Mouse (Mus musculus) left cerebral cortex, postnatal 10 days (tissue): Measurements from ENCODE around the gene Sox5. TPM values are rescaled to one million over a fixed set of nuclear protein-coding genes. Genes with fewer than 3 reads are reported as not detected.

Experiments
- DNase-seq, 2 experiments: peaks; one replicate each; pipeline ENCODE4 v3.0.0; 2021 to 2022; ENCODE audit warnings: low spot score in 2 of 2, mixed read lengths in 1 of 2; ENCODE audit errors: extremely low spot score in 1 of 2
- intact Hi-C: fragments of 180-260 bp; cut with DNase I; formaldehyde crosslinking; loops from one replicate; pipeline ENCODE4 v1.15.1; 2025
- total RNA-seq, 2 experiments: library from RNA; stranded (reverse); gene quantifications; 2 replicates each; pipeline ENCODE4 v1.2.3; 2021

Gene Sox5
- total RNA-seq, 2 experiments from 2014 or later = 77.5 to 78.6 TPM

DNA sequence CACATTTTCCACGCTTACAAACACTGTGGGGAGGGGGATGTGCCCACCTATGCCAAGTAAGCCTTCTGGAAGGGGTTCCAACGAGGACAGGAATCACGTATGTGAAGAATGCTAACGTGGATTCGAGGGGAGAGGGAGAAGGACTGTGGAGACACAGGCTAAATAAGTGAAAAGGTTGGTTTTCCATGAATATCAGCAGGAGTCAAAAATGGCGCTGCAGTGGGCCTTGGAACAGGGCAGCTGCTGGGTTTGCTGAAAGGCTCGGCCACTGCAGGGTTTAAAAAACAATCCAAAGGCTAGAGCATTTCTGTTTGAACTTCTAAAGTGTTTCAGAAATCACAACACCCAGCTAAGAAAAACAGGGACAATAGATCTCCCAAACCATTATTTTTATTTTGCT, 308.3 kb downstream of the Sox5 start:
- DNase-seq = no peak
- intact Hi-C loops = no loop called here

DNA sequence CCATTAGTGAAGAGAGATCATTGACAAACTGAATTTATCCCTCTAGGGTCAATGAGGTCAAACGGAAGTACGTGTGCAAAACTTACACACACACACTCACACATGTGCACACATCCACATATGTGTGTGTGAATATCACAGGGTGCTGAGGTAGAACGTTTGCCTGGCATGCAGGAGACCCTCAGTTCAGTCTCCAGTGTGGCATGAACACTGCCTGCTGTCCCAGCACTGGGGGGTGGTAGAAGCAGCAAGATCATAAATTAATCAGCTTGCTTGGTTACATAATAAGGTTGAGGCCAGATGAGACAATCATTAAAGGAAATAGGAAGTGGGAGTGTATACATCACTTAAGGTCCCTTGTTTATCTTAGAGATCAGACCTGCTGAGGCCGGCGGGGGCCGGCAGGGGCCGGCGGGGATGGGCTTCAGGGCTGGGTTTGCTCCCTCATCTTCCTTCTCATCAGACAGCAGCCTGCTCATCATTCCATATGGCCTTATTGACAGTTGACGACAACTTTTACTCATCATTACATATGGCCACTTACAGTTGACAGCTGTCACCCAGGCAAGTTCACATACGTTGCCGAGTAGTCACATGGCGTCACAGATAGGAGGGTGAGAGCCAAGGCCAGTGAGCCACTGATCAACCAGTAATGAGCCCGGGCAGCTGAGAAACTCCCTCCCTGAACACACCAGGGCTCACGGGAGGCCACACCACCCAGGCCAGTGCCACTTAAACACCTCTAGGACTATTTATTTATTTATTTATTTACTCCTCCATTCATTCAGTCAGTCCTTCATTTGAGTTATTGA, 309.5 kb downstream of the Sox5 start:
- intact Hi-C loops = no loop called here
- DNase-seq = no peak

DNA sequence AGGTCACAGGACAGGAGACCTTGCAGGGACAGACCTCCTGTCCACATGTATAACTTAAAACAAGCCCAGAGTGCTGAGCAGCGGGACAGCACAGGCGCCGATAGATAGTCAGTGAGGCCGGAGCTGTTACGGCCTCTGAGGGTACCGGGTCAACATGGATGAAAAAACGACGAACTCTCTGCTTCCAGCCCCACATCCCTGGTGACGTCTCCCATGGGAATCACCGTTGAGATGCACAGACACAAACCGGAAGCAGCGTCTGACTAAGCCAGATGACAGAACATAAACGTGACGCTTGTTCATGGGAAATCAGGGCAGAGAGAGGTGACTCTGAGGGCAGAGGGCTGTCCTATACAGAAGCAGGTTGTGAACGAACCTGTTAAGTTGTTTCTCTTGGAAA, 315.1 kb downstream of the Sox5 start:
- no peak for DNase-seq
- intact Hi-C loops = no loop called here

DNA sequence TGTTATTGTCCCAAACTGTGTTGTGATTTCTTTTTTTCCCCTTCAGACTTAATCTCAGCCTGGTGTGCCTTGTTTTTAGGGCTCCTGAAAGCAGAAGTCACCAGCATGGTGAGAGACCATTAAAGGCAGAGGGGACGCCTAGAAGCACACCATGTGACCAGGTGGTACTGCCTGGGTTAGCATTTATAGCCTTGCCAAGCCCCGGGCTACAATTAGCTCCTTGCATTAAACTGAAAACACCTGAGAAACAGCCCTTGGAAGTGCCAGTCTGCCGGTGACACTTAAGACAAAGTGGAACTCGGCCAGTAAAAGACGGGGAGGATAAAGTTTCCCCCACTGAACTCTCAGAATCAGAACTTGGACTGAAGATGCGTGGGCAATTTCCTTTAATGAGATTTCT, 318.1 kb downstream of the Sox5 start:
- intact Hi-C loops = no loop called here
- DNase-seq = no peak

DNA sequence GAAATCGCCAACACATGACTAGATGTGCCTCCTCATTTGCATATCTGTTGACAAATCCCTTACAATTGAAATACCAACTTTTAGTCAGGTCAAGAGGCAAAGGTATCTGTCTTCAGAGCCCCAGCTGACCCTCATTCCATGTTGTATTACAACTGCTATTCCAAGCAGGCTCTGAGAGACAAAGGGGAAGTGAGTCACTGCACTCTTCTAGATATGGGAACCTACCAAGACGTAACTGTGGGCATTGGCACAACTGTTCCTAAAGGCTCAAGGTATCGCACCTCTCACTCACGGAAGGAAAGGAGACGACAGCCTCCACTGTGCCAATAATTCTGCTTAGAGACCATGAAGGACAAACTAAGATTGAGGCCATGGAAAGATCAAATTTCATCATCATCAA, 318.5 kb downstream of the Sox5 start:
- no peak for DNase-seq
- intact Hi-C loops = no loop called here

DNA sequence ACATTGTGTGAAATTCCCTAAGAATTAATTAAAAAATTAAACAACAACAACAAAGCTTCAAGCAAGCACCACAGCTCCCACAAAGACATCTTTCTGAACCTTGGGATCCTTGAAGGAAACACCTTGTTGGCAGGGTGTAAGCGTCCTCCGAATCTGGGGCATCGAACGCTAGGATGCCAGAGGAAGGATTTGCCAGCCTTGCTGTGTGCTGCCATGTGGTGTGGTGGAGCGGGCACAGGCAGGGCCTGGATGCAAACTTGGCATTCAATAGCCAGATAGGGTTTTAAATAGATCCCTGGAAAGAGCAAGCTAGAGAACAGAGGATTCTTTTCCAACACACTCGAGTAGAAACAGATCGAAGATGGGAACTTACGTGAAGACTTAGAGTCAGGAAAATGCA, 322.3 kb downstream of the Sox5 start:
- intact Hi-C loops = no loop called here
- DNase-seq = no peak

DNA sequence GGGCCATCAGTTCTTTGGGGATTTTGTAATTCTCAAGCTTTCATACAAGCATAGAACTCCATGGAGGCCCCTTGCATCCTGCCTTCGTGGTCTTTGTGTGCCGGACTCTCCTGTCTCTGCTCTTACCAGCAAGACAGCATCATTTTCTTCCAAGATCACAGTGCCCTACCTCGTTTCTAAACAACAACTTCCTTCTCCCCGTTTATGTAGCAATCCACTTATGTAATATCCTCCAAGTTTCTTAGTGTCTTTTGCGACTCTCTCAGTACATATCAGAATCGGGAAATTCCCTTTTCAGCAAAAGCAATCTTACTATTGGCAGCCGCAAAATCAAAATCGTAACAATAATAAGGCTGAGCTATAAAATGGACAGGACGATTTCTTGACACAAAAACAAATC, 324.3 kb downstream of the Sox5 start:
- no peak for DNase-seq
- intact Hi-C loops = no loop called here

DNA sequence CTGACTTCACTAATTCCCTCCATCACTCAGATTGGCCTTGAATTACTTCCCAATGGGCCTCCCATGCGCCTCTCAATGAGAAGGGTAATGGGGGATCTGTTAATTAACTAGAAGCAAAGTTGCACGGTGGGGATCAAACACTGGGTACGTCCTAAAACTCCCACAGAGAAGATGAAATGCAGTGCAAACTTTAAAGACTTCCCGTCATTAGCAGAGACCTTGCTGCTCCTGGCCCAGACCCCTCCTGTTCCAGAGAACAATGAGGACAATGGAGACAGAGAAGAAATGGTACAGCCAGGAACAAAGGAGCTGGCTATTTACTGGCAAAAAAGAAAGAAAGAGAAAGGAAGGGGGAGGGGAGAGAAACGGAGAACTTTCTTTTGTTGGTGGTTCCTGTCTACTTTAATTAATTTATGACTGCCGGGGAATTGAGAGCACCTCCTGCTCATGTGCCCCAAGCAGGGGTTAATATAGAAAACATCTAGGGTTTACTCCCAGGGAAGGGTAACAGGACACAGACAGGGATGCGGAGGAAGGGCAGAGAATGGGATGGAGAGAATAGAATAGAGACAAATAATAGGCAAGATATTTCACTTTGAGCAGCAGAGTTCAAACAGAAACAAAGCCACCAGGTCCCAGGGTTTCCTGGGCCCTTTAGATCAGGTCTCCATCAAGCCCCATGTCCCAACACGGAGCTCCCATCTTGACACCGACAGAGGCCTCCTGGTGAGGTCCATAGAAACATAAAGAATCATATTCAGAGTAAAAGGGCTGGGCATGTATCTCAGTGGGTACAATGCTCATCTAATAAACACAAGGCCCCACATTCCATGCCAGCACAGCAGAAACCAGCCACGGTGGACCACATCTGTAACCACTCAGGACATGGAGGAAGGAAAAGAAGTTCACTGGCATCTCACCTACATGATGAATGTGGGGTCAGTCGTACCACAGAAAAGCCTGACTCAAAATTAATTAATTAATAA, 327.2 kb downstream of the Sox5 start:
- intact Hi-C loops = no loop called here
- no peak for DNase-seq

DNA sequence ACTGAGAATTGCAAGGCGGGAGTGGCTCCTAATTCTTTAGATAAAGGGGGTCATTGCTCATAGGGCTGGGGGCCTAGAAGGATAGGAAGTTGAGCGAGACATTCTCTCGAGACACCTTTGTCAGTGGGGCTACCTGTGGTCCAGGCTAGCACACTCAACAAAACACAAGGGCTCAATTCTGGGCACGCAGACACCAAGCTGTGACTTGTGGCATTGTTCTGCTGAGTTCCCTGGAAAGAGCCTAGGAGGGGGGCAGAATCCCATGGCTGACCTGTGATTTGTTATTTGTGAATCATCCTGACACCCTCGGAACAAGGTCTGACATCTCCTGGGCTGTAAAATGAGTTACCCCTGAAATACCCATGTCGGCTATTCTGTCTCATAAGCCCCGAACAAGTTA, 328.2 kb downstream of the Sox5 start:
- intact Hi-C loops = no loop called here
- DNase-seq = no peak

DNA sequence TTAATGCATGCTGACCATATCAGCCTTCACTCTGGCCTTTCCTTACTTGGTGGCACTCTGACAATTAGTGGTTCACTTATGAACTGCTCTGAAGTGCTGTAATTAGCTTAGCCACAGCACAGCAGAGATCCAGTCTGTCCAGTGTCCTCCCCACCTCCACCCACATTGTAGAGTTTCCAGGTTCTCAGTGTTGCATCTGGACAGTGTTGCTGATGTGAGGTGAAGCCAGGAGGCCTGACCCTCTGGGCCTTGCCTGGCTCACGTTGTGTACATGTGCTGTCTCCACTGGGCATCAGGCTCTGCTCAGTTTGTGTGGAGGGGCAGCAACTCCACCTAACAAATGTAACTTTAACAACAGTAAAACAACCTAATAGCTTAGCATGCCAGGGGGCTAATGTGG, 328.6 kb downstream of the Sox5 start:
- intact Hi-C loops = no loop called here

DNA sequence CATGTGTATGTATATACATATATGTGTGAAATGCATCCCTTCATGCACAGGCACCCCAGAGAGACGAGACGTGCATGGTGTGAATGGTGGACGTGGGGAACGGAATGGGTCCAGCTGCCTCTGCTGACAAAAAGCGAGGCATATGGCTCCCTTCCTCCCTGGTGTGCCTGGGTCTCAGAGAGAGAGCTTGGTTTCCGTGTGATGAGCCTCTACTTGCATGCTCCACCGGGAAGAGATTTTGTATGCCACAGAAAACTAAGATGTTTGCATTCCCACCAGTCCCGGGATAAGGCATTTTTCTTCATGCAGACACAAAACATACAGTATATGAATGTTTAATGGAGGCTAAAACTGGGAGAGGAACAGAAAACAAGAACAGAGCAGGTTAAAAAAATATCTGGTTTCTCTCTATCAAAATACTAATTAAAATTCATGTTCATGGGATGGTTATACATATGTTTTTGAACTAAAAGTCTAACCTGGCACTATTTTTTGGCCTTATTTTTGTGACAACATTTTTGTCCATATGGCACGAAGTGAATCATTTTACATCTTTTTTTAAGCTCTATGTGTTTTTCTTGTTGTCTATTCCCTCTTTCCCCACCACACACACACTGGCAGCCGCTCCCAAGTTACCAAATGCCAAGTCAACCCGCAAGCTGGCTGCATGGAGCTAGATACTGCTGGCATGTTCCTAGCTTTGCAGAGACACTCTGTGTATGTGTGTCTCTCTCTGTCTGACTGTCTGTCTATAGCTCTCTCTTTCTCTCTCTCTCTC, 329.4 kb downstream of the Sox5 start:
- DNase-seq = peak; percentile 47 to 58
- intact Hi-C loops = no loop called here

More for the DNA sequence above, 328.6 kb downstream of the Sox5 start:
- DNase-seq = no peak

DNA sequence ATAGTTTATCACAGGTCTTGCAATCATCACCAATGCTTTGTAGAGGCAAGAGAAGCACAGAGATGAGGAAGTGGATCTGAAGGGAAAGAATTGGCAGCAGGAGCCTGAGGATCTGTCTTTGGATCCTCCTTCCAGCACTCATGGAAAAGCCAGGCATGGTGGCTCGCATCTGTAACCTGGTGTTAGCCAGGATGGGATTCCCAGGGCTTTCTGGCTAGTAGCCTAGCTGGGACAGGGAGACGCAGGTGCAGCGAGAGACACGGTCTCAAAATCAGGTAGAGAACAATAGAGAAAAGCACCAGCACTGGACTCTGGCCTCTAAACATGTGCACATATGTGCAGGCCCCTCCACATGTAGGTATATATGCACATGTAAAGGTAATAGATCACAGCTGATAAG, 330.1 kb downstream of the Sox5 start:
- DNase-seq = no peak
- intact Hi-C loops = no loop called here

DNA sequence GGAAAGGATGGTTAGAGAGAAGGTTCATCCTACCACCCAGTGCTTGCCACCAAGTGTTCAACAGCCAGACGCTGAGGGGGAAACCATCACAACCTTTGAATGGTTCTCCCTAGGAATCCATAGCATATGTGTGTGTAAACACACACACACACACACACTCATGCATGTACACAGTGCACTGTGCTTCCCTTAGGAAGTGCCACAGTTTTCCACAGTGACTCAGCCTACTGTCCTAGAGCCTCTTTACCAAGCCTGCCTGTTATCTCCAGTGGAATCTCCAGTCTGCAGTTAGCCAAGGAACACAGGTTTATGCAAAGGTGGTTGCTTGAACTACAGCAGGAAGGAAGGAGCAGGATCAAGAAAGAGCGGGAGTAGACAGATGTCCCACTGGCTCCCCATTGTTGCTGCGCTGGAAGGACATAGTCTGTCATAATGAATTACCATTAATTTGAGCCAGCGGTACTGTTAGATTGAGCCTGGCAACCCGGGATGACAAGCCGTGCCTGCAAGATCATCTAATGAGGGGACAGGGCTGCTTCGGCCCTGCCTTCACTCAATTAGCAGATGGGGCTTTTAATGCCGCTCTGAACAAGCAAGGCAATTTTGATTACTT, 335.9 kb downstream of the Sox5 start:
- no peak for DNase-seq
- intact Hi-C loops = no loop called here

DNA sequence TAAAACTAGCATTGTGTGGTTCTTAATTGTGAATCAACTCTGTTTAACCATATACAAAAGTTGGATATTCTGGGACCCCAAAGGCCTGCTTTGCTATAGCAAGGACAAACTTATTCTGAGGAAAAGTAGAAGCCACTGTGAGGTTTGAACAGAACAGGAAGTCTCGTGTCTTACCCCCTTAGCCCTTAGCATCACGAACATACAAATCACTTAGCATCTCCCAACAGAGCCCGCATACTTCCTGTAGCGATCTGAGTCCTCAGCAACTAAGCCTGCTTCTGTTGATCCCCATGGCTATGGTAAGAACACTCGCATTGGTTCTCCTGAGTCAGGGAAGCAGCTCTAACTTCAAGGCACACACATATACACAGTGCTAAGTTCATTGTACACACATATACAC, 337.4 kb downstream of the Sox5 start:
- no peak for DNase-seq
- intact Hi-C loops = no loop called here

DNA sequence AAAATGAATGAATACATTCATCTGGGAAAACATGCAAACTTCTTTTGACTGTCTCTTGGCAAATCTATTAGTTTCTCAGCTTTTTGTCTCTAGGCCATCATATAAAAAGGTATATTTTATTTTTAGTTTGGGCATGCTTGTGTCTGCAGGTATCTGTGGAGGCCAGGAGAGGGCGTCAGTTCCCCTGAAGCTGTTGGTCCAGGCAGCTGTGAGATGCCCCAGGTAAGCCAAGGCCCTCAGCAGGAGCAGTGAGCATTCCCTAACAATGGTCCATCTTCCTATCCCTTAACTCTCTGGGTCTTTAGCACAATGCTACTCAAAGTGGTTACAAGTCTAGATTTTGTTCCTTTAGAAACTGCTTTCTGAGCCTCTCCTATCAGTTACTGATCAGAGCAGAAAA, 338.1 kb downstream of the Sox5 start:
- intact Hi-C loops = no loop called here
- DNase-seq = no peak

DNA sequence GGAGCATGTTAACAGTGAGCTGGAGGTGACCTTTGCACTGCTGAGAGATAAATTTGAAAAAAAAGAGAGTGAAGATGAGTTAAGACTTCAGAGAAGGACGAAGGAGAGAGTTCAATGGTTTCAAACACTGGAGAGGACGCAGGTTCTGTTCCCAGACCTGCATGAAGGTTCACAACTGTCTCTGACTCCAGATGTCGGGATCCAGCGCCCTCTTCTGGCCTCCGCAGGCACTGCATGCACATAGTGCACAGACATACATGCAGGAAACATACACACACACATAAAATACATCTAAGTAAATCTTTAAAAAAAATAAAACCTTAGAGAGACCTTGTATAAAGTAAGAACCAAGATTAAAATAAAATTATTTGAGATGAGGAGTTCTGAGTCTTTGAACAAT, 352.5 kb downstream of the Sox5 start:
- no peak for DNase-seq
- intact Hi-C loops = no loop called here

DNA sequence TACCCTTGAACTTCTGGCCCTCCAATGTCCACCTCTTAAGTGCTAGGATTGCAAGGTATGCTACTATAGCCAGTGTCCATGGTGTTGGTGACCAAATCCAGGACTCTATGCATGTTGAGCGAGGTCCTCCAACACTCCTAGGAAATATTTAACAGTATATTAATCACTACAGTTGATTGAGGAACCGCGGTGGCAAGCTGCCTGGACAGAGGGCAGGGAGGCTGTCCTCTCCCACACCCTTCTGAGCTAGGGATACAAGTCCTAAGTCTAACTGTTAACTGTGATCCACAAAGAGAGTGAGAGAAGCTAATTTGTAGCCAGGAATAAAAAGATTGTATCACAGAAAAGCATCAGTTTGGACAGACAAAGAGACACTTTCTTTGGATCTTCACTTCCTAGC, 373.7 kb downstream of the Sox5 start:
- intact Hi-C loops = no loop called here
- no peak for DNase-seq

DNA sequence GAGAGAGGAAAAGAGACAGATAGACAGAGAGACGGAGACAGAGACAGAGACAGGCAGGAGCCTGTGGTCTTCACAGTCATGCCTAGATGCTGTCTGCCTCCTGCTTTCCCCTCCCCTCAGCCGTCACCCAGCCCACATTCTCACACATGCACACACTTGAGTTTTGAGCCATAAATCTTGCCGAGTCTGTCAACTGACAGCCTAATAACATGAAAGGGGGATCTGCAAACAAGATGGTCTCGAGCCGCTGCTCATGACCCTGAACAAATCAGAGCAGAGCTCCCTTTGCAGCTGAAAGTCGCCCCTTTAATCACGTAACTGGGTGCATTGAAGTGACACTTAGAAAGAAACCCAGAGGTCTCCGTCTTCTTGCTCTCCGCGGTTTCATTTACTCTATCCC, 383.7 kb downstream of the Sox5 start:
- no peak for DNase-seq
- intact Hi-C loops = no loop called here

DNA sequence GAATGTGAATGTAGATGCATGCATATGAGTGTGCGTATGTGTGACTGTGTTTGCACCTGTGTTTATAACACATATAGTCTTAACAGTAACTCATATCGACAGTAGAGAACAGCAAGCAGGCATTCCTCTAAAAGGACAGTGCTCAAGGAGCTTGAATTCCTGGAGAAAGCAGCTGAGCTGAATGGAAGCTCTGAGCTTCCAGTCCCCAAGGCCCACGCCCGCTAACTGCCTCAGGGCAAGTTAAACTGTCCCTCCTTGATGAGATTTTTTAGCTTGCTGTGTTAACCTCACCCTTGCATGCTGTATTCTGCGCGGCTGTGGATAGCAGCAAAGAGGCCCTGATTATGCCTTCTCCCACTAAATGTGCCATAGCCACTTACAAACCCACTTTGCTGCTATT, 388.6 kb downstream of the Sox5 start:
- no peak for DNase-seq
- intact Hi-C loops = no loop called here
